Mouse (Mus musculus): ENCODE data around the gene 1810055G02Rik.

Gene 1810055G02Rik

GRCm38 (mm10) chr19:3695471-3695870 lies 12.6 kb upstream of the 1810055G02Rik start:
- DNase-seq: no peak

GRCm38 (mm10) chr19:3695976-3696375 lies 12.1 kb upstream of the 1810055G02Rik start:
- DNase-seq: no peak

- DNase-seq: no peak
Observed at GRCm38 (mm10) chr19:3698035-3698434, 10.1 kb upstream of the 1810055G02Rik start.

GRCm38 (mm10) chr19:3699508-3700438 lies 8.3 kb upstream of the 1810055G02Rik start:
- peak; percentile 85 for DNase-seq

GRCm38 (mm10) chr19:3702460-3702859 lies 5.6 kb upstream of the 1810055G02Rik start:
- DNase-seq: no peak

GRCm38 (mm10) chr19:3706258-3706657 lies 1.8 kb upstream of the 1810055G02Rik start:
- peak; percentile 14 for DNase-seq

- DNase-seq: no peak
Observed at GRCm38 (mm10) chr19:3707553-3707952, 540 bp upstream of the 1810055G02Rik start.

- no peak for DNase-seq
Observed at GRCm38 (mm10) chr19:3709013-3709787, 1.1 kb downstream of the 1810055G02Rik start.

- DNase-seq: no peak
Observed at GRCm38 (mm10) chr19:3710436-3710835, 2.3 kb downstream of the 1810055G02Rik start.

GRCm38 (mm10) chr19:3714381-3714780 lies 6.3 kb downstream of the 1810055G02Rik start:
- DNase-seq: no peak

- DNase-seq: peak; percentile 75
Observed at GRCm38 (mm10) chr19:3718481-3719361, 10.6 kb downstream of the 1810055G02Rik start.

GRCm38 (mm10) chr19:3719362-3719891 lies 11.3 kb downstream of the 1810055G02Rik start:
- peak; percentile 49 for DNase-seq

GRCm38 (mm10) chr19:3723170-3723569 lies 15.1 kb downstream of the 1810055G02Rik start:
- no peak for DNase-seq

GRCm38 (mm10) chr19:3723904-3724303 lies 15.8 kb downstream of the 1810055G02Rik start:
- peak; percentile 58 for DNase-seq

- DNase-seq: peak; percentile 73
Observed at GRCm38 (mm10) chr19:3724779-3725178, 16.7 kb downstream of the 1810055G02Rik start.

GRCm38 (mm10) chr19:3728901-3729300 lies 20.8 kb downstream of the 1810055G02Rik start:
- no peak for DNase-seq

- DNase-seq: peak; percentile 32
Observed at GRCm38 (mm10) chr19:3730781-3731646, 22.9 kb downstream of the 1810055G02Rik start.

- no peak for DNase-seq
Observed at GRCm38 (mm10) chr19:3736001-3736400, 27.9 kb downstream of the 1810055G02Rik start.

GRCm38 (mm10) chr19:3739650-3740049 lies 31.6 kb downstream of the 1810055G02Rik start:
- no peak for DNase-seq

GRCm38 (mm10) chr19:3742716-3743115 lies 34.6 kb downstream of the 1810055G02Rik start:
- DNase-seq: no peak

GRCm38 (mm10) chr19:3743362-3743761 lies 35.3 kb downstream of the 1810055G02Rik start:
- DNase-seq: no peak
